Mouse (Mus musculus) erythroblast, embryonic 14.5 days (primary cell): ENCODE data around the gene Bpi. TPM values are rescaled to one million over a fixed set of nuclear protein-coding genes. Genes with fewer than 3 reads are reported as not detected.
A peak's percentile ranks its signal among the peaks of the same experiment; 100 is the strongest.

Experiments
- H3K27me3 ChIP-seq: 2 replicates; pipeline ENCODE4 v1.6.1; 2012; ENCODE audit warnings: inconsistent platforms; ENCODE audit not compliant: control insufficient read depth
- H3K36me3 ChIP-seq: 2 replicates; pipeline ENCODE4 v1.6.1; 2012; ENCODE audit warnings: mild to moderate bottlenecking, inconsistent platforms; ENCODE audit not compliant: control insufficient read depth
- H3K4me1 ChIP-seq: 2 replicates; pipeline ENCODE4 v1.6.1; 2012; ENCODE audit warnings: inconsistent platforms; ENCODE audit not compliant: control insufficient read depth
- H3K4me3 ChIP-seq: replicated peaks from 2 replicates; pipeline ENCODE3; 2012; ENCODE audit warnings: moderate library complexity, mild to moderate bottlenecking, inconsistent platforms
- H3K9me3 ChIP-seq: 2 replicates; pipeline ENCODE4 v1.6.1; 2012; ENCODE audit warnings: low read length, inconsistent platforms, mixed read lengths; ENCODE audit not compliant: control insufficient read depth
- GATA1 ChIP-seq: IDR thresholded peaks from 2 replicates; pipeline ENCODE4 v1.6.1; 2012; ENCODE audit warnings: low read length, inconsistent platforms, mixed read lengths
- TAL1 ChIP-seq: IDR thresholded peaks from 3 replicates; pipeline ENCODE4 v1.6.1; 2012; ENCODE audit warnings: low read length, inconsistent platforms, mixed read lengths
- polyA plus RNA-seq: library from polyadenylated mRNA; stranded (reverse); fragments of >175 nt; gene quantifications from 2 replicates; pipeline ENCODE4 v1.2.3, GENCODE M21; 2012

The Bpi gene
- polyA plus RNA-seq, 1 experiment: not detected

- no peaks in the 10 kb centered on the region for H3K27me3 ChIP-seq
- peaks cover 10% of the 10 kb centered on the region for H3K4me1 ChIP-seq
- H3K9me3 ChIP-seq: no peaks in the 10 kb centered on the region
- H3K36me3 ChIP-seq: no peaks in the 10 kb centered on the region
- no peak for TF ChIP-seq TAL1
- no peak for TF ChIP-seq GATA1
- no peak overlapping the region for H3K4me3 ChIP-seq
Measured at GRCm38 (mm10) chr2:158302807-158303206, 44.9 kb downstream of the Bpi start.

- peak within 1 kb of the TSS; percentile 31 for H3K4me3 ChIP-seq
- TF ChIP-seq TAL1: no peak
- TF ChIP-seq GATA1: no peak
- no peaks in the 10 kb centered on the region for H3K27me3 ChIP-seq
Measured at GRCm38 (mm10) chr2:158305948-158306695, 48.2 kb downstream of the Bpi start, which contains the start of gene Lbp. Lbp (plus strand) TSS chr2:158306493.

GRCm38 (mm10) chr2:158306696-158307049, 48.8 kb downstream of the Bpi start:
- TF ChIP-seq GATA1 (no peak), TAL1 (no peak)
- Histone ChIP-seq H3K4me1 (peaks cover 10% of the 10 kb centered on the region), H3K36me3 (peaks cover 4% of the 10 kb centered on the region; the same call in 1 of the 2 replicates), H3K4me3 (peak overlapping the region; percentile 31), H3K9me3 (no peaks in the 10 kb centered on the region), H3K27me3 (no peaks in the 10 kb centered on the region)

More at GRCm38 (mm10) chr2:158305948-158306695, 48.2 kb downstream of the Bpi start, which contains the start of gene Lbp:
- no peaks in the 10 kb centered on the region for H3K9me3 ChIP-seq
- peaks cover 10% of the 10 kb centered on the region for H3K4me1 ChIP-seq
- peaks cover 4% of the 10 kb centered on the region; the same call in 1 of the 2 replicates for H3K36me3 ChIP-seq

- Histone ChIP-seq H3K27me3 (no peaks in the 10 kb centered on the region), H3K4me3 (no peak overlapping the region), H3K9me3 (no peaks in the 10 kb centered on the region), H3K4me1 (peaks cover 10% of the 10 kb centered on the region), H3K36me3 (peaks cover 4% of the 10 kb centered on the region; the same call in 1 of the 2 replicates)
- no peak for TF ChIP-seq TAL1
- TF ChIP-seq GATA1: no peak
Measured at GRCm38 (mm10) chr2:158308276-158308675, 50.4 kb downstream of the Bpi start.

- no peak overlapping the region for H3K4me3 ChIP-seq
- H3K36me3 ChIP-seq: peaks cover 4% of the 10 kb centered on the region; the same call in 1 of the 2 replicates
- no peaks in the 10 kb centered on the region for H3K9me3 ChIP-seq
- no peaks in the 10 kb centered on the region for H3K27me3 ChIP-seq
- no peaks in the 10 kb centered on the region for H3K4me1 ChIP-seq
- TF ChIP-seq TAL1 (no peak), GATA1 (no peak)
Measured at GRCm38 (mm10) chr2:158313089-158313488, 55.2 kb downstream of the Bpi start.

- no peaks in the 10 kb centered on the region; the same call in 1 of the 2 replicates for H3K36me3 ChIP-seq
- no peaks in the 10 kb centered on the region for H3K9me3 ChIP-seq
- no peak overlapping the region for H3K4me3 ChIP-seq
- H3K4me1 ChIP-seq: no peaks in the 10 kb centered on the region
- TF ChIP-seq TAL1 (no peak), GATA1 (no peak)
- no peaks in the 10 kb centered on the region for H3K27me3 ChIP-seq
Measured at GRCm38 (mm10) chr2:158316371-158316770, 58.5 kb downstream of the Bpi start.

- Histone ChIP-seq H3K4me3 (no peak overlapping the region), H3K27me3 (no peaks in the 10 kb centered on the region), H3K36me3 (no peaks in the 10 kb centered on the region; the same call in 1 of the 2 replicates), H3K9me3 (no peaks in the 10 kb centered on the region), H3K4me1 (no peaks in the 10 kb centered on the region)
- TF ChIP-seq TAL1 (no peak), GATA1 (no peak)
Measured at GRCm38 (mm10) chr2:158317026-158317425, 59.1 kb downstream of the Bpi start.

- no peak overlapping the region for H3K4me3 ChIP-seq
- no peaks in the 10 kb centered on the region for H3K9me3 ChIP-seq
- TF ChIP-seq TAL1: no peak
- TF ChIP-seq GATA1: no peak
- H3K4me1 ChIP-seq: no peaks in the 10 kb centered on the region
- H3K36me3 ChIP-seq: peaks cover 3% of the 10 kb centered on the region; the same call in 1 of the 2 replicates
- H3K27me3 ChIP-seq: no peaks in the 10 kb centered on the region
Measured at GRCm38 (mm10) chr2:158321596-158321995, 63.7 kb downstream of the Bpi start.

GRCm38 (mm10) chr2:158322845-158323244, 65.0 kb downstream of the Bpi start:
- H3K4me1 ChIP-seq: no peaks in the 10 kb centered on the region
- peaks cover 5% of the 10 kb centered on the region; the same call in 1 of the 2 replicates for H3K36me3 ChIP-seq
- TF ChIP-seq TAL1 (no peak), GATA1 (no peak)
- no peaks in the 10 kb centered on the region for H3K9me3 ChIP-seq
- no peak overlapping the region for H3K4me3 ChIP-seq
- no peaks in the 10 kb centered on the region for H3K27me3 ChIP-seq
